Mouse (Mus musculus): ENCODE measurements around the gene Crb2.

Crb2 gene

DNA sequence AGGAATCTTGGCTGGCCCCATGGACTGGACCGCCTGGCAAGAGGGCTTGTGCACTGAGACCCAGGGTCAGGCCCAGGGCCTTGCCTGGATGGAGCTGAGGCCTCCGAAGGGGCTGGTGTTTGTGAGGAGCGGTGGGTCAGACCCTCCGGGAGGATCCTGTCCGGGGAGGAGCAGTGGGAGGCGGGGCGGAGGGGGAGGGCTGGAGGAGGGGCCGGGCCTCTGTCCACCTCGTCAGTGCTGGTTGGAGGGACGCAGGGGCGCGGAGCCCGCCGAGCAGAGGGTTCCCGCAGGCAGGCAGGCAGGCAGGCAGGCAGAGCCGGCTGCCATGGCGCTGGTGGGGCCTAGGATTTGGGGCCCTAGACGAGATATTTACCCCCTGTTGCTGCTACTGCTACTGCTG is at the start of gene Crb2:
Crb2 (plus strand) TSS at position 234 of the 400 bp plus-strand sequence.
- no peak for DNase-seq (ENCODE audit: low spot score in 2 of 2)

DNA sequence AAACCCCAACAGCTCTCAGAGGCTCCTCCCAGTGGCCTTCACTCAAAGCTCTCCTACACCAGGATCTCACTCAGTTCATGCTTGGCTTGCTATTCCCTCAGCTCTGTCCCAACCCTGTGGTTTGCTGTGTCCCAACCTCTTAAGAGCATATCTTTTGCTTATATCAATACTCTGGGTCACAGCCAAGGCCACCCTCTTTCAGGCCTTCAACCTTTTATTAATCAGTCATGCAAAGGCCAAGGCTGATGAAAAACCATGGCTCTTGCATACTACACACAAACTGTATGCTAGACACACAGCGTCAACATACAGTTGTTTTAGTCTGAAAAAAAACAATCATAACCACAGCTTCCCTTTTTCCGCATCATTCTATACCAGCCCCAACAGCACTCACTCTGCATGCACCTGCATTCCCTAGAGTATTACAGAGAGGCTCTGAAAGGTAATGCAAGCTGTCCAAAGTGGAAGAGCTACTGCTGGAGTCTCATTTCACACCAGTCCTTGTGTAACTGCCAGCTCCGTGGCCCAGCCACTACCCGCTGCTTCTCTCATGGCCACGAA is 44.7 kb upstream of the Crb2 start:
- no peak for DNase-seq (ENCODE audit: low spot score in 2 of 2)

DNA sequence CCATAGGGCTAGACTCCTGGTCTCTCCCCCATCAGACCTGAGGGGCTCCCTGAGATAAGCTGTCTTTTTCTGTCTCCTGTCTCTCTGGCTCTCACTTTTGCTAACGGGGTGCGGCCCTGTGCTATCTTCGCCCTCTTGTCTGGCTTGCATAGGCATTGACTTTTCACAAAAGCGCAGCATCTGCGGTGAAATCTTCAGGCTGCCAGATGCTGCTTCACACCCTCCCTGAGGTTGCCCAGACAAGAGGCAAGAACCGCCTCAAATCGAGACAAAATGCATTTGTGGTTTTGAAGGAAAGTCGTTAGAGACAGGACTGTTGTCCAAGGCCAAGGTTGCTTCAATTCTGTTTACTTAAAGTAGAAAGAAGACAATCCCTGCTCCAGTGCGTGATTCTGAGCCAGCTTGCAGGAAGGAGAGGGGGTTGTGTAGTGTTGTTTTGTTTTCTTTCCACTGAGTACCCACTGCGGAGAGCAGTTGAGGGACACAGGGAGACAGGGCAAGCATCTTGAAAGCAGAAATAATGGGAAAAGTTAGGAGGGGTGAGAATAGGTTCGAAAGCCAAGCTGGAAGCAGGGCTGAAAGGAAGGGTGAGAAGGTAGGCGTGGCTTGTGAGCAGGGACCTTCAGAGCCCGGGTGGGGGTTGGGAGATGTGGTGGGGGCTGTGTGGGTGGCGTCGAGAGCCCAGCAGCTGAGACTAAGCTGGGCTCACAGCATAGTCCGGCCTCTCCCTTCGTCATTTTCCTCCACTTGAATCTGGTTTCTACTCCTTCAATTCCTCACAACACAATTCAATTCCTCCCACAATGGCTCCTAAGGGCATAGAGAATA is 40.9 kb upstream of the Crb2 start:
- no peak for DNase-seq (ENCODE audit: low spot score in 2 of 2)

DNA sequence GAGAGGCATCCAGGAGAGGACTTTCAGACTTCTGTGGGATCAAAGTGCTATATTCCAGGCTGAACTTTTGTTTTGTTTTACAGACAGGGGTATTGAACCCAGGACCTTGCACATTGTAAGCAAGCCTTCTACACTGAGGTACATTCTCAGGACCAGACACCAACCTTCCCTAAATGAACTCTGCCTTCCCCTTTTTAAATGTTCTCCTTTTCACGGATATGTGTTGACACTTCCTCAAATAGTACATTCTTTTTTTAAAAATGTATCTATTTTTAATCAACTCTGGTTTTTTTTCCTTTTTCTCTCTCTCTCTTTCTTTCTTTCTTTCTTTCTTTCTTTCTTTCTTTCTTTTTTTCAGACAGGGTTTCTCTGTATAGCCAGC is 40.3 kb upstream of the Crb2 start:
- DNase-seq (ENCODE audit: low spot score in 2 of 2): no peak

DNA sequence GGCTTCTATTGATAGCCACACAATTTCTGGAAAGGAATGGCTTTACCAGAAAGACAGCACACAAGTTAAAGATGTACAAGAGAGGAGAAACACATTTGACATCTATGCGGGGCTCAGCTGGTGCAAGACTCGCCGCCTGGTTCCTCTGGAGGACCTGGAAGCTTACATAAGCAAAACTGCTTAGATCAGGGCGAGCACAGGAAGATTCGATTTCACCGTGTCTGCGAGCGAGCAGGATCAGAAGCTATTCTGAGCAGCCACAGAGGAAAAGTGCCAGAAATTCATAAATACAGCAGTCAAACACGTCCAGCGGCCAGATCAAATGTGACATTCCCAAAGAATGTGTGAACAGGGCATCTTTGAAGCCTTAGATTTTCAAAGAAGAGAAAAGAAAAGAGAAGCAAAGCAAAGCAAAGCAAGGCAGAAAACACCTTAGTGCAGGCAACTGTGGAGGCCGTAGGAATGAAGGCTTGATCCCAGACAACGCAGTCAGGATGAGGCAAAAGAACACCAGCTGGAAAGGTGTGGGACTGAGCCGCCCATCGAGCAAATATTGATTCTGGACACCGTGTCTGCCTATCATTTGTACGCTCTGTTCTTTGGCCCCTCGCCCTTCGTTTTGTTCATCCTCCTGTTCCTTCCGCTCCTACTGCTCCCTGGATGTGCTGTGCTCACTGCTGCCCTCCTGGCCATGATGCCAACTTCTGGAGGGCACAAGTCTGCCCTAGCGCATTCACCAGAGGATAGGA is 34.1 kb upstream of the Crb2 start:
- DNase-seq (ENCODE audit: low spot score in 2 of 2): no peak

DNA sequence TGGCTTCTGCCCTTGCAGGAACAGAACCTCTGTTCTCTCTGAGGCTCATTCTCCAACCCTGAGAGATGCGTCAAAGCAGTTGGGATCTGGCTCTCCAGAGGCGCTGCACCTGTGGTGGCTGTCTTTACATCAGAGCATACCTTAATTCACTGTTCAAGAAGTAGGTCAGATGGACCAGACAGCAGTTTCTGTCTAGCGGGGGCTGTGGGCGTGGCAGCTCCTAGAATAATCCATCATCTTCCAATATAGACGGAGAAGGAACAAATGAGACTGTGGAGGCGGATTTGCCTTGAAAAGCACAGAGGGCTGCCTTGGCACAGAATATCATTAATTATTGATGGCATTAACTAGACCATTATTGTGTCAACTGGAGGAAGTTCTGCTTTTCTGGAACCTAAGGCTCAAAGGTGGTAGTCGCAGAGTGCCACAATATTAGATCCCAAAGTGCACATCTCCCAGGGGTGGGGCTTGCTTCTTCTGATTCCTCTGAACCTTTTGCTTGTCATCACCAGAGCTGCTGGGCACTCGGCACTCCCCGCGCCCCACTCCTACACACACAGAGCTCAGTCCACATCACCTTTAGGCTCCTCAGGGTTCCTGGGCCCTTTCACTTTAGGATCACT is 31.2 kb upstream of the Crb2 start:
- DNase-seq (ENCODE audit: low spot score in 2 of 2): no peak

DNA sequence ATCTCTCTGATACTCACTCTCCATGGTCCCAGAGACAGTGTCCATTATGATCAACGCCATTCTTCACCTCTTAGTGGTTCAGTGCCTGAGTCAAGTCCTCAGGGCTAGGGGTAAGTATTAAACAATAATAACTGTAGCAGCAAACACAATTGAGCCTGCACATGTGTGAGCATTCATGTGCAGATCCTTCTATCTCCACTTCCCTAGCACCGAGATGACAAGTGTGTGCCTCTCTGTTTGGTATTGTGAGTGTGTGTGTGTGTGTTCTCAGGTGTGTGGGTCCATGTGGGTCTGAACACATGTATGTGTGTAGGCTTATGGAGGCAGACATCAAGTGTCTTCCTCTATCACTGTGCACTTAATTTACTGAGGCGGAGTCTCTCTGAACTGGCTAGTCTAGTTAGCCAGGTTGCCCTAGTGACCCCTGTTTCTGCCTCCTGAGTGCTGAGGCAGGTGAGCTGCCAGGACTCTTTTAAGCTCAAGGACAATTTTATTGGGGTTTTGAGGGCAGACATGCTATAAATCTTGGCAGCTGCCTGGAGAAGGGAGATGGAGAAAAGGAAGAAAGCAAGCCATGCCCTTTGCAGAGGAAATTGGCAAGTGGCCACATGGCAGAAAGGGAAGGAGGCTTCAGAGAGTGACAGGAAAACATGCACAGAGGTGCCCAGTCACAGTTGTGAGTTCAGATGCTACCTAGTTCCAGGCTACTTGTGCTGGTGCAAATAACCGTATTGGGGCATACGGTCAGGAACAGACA is 29.6 kb upstream of the Crb2 start:
- DNase-seq (ENCODE audit: low spot score in 2 of 2): no peak

DNA sequence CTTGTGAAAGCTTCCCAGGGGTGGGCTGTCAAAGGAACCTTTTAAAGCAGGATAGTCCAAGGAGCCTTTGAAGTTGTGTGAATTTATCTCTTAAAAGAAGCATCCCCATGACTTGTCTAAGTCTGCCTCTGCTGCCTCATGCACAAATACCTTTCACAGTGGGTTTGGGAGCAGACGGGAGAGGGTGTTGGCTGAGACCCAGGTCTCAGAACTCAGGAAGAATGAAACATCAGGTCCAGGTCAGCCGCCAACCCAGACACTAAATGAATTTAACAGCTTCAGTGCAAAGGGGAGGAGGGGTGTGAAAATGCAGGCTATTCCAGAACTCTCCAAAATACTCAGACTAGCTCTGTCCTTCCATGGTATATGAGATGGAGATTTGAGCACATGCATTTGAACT is 28.1 kb upstream of the Crb2 start:
- no peak for DNase-seq (ENCODE audit: low spot score in 2 of 2)

DNA sequence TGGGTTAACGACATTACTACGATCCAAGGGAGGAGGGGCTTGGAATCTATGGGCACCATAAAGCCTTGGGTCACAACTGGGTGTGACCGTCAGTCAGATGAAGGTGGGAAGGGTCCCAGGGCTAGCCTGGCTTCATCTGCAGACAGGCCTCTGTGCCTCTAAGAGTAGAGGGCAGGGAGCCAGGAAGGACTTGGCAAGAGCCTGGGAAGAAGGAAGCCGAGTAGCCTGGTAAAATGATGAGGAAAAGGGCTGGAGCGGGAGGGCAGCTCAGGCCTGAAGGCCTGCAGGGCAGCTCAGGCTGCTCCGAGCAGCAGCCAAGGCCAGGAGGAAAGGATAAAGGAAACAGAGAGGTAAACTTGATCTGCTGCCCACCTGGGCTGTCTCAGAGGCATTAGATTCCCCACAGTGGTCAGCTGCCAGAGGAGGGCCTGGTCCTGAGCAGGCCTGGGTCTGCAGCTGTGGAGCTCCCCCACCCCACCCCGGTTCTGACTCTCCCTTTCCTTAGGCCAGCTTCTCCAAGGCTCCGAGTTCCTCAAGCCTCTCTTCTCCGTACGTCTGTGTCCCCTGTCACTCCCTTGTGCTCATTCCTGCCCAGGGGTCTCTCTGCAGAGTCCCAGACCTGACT is 27.5 kb upstream of the Crb2 start:
- DNase-seq (ENCODE audit: low spot score in 2 of 2): peak in 1 of 2 experiments; percentile 40

DNA sequence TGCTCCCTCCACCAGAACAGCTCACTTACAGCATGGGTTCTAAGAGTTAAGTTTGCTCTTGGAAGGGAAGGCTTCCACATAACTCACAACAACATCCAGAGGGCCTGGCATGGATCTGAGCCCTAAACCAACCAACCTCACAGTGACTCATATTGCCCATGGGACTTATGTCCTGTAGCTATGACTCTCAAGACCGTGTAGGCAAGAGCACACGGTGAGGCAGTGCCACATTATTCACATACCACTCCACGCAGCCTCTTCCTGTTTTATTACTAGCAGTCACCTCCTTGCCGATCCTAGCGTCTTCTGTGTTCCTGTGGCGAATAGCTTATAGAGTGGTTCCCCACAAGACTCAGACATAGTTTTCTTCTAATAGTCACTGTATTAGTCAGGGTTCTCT is 26.7 kb upstream of the Crb2 start:
- DNase-seq (ENCODE audit: low spot score in 2 of 2): no peak

DNA sequence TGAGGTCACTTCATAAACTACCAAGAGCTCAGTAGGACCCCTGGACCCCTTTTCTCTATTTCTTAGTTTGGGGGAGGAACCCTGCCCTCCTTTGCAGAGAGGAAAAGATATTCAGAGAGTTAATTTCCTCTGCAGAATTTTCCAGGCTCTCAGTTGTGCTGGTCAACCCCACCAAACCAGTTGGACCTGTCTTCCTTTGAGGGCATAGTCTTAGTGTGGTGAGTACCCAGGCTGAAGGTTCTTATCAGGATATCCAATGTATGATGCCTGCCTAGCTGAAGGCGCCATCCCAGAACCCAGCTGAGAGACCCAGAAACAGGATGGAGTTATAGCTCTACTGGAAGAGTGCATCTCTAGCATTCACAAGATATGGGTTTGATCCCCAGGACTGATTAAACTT is 24.9 kb upstream of the Crb2 start:
- DNase-seq (ENCODE audit: low spot score in 2 of 2): peak; percentile 41 to 43

DNA sequence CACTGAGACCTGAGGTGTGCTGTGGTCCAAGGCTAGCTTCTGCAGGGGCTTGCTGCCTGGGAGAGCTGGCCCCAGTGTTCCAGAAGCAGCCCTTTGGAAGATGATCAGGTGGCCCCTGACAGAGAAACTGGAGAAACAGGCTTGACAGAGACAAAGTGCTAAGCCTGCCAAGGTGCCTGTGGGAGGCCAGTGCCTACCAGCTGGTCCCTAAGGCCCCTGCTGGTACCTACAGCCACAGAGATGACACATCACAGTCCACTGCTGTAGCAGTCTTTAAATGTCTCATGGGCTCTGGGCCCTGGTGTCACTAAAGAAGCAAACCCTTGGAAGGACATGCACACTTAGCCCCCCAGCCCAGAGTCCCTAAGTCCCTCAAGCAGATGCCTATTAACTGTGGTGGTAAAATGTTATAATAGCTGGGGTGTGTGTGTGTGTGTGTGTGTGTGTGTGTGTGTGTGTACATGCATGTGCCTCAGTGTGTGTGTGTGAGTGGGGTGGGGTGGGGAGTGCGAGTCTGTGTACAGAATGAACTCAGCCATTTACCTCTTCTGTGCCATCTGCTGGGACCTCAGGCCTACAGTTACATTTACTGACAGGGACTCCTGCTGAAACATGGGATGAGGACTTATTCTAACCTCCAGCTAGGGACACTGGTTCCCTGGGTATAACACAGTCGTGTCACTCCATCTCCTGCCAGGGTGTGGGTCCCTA is 19.7 kb upstream of the Crb2 start:
- DNase-seq (ENCODE audit: low spot score in 2 of 2): no peak

DNA sequence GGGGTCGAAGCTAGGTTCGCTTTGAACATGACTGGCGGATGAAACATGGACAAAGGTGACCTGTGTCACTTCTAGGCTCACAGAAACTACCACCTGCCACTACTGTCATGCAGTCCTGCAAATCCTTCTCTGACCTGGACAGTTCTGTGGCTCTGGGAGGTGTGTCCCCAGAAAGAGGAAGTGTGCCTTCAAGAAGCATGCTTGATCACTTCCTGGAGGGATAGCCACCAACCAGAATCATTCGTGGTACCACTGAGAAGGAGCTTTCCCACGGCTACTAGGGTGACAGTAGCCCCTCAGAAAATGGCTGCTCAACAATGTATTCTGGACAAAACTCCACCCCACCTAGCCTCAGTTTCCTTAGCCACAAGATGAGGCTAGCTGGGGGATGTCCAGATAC is 19.0 kb upstream of the Crb2 start:
- DNase-seq (ENCODE audit: low spot score in 2 of 2): no peak

DNA sequence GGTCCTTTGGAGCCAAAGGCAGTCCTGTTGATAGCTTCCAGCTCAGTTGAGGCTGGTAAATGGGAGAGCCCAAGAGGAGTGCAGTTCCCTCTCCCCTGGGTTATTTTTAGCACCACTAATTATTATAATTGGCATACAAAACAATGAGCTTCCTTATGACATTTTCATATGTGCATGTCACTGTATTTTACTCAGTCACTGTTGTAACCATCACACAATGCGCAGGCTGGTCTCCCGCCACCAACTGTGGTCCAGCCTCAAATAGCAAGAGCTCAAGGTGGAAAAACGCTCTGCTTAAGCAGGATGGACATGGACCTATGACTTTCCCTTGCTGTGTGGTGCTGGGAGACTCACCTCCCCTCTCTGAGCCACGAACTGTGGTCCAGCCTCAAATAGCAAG is 18.3 kb upstream of the Crb2 start:
- no peak for DNase-seq (ENCODE audit: low spot score in 2 of 2)

DNA sequence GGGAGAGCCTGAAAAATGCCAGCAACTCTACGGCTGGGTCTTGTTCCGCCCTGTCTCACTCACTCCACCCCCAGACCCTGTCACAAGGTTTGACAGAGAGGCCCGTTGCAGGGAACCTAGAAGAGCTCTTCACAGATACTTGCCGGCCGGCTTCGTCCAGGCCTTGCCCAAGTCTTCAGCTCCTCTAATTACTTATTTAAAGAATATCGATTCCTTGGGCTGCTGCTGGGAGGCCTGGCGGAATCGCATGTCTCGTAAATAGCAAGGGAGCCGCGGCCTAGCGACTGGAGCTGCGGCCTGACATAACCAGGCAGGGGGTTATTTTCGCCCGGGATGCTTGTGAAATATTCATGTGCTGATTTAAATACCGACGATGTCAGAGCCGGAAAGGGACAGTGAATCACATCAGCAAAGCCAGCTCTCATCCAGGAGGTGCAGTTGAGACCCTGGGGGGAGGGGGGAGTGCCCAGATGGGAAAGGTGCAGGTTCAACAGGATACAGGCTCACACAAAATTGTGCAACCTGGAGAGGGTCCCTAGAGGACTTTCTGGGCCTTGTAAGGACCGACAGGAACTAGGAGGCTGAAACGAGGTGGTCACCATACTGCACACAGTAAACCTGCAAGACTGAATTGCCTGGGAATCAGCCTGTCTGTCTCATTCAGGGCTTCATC is 17.6 kb upstream of the Crb2 start:
- no peak for DNase-seq (ENCODE audit: low spot score in 2 of 2)

DNA sequence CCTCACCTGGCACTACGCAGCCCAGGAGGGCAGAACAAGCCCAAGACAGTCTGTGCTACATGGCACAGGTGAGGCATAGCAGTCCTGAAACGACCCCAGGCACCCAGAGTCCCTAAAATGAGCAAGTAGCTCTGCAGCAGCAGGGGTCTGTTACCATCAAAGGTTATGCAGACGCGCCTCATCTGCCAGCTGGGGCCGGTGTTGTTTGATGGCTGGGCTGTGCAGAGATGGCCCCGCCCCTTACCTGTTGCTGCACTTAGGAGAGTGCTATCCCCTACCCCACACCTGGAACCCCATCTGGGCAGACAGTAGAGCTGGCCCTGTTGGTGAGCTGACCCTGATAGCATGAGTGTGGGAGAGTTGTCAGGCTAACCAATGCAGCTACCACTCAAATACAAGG is 15.4 kb upstream of the Crb2 start:
- no peak for DNase-seq (ENCODE audit: low spot score in 2 of 2)

DNA sequence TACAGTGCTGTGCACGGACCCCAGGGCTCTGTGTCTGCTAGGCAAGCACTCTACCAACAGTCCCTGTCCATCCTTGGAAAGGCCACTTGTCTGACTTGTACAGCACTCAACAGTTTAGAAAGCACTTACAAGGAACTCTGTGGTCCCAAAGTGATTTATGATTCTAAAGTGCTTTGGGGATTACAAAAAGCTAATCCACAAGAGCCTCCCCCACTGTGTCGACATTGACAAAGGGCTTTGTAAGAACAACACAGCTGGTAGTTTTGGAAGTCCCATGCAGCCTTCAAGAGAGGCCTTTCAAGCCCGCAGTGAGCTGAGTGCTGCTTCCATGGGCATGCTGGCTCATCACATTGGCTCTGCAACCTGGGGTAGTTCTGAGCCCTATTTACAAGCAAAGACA is 12.4 kb upstream of the Crb2 start:
- DNase-seq (ENCODE audit: low spot score in 2 of 2): no peak

DNA sequence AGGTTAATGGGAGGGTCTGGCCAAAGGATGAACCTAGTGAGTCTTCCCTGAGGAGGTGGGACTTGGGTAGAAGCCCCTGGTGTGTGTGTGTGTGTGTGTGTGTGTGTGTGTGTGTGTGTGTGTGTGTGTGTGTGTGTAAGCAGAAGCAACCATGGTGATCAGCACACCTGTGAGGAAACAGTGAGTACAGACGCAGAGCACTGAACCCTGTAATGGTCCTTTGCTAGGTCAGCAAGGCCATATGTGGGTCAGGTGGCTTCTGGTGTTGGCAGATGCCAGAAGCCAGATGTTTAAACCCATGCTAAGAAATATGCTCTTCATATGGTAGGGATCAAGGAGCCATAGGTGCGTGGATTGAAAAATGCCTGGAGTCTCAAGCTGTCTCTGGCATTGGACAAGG is 11.5 kb upstream of the Crb2 start:
- no peak for DNase-seq (ENCODE audit: low spot score in 2 of 2)

DNA sequence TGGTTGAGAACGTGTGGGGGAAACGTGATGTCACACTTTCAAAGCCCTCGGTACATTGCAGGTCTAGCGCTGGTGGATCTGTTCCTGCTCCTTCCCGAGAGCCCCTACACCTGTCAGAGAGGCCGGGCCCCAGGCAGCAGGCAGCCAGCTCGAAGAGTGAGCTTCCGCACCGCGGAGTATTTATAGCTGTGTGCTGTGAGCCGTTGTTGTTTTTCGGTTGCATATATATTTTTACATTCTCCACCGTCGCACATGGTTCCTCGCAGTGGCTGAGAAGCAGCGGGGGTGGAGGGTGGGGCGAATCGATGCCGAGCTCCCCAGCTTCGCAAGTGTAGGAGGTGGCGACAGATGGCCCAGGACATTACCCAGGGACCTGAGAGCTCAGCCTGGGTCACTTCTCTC is 11.0 kb upstream of the Crb2 start:
- DNase-seq (ENCODE audit: low spot score in 2 of 2): no peak

Measured in urinary bladder, postnatal 36 days (tissue).